Mouse (Mus musculus) liver, embryonic 14.5 days (tissue): ENCODE results near the gene Slc25a14. TPM values are rescaled to one million over a fixed set of nuclear protein-coding genes. Genes with fewer than 3 reads are reported as not detected.

Experiments used
- ATAC-seq: fragments of 200-750 bp; cut with Nextera tagmentation; 2 replicates; pipeline ENCODE4 v1.8.0; 2017; ENCODE audit warnings: moderate number of reproducible peaks, mild to moderate bottlenecking, moderate library complexity; ENCODE audit not compliant: insufficient read depth
- DNase-seq, 3 experiments: peaks; one replicate each; pipeline ENCODE4 v3.0.0-alpha.2; 2012 to 2013; ENCODE audit warnings: low read depth in 3 of 3, low spot score in 3 of 3
- H3K27ac ChIP-seq: fragments of 300-500 bp; sonication (generic); 2 replicates; pipeline ENCODE4 v1.5.1; 2014; ENCODE audit warnings: moderate library complexity, mild to moderate bottlenecking, control low read depth, inconsistent platforms
- H3K27me3 ChIP-seq: fragments of 300-500 bp; sonication (generic); 2 replicates; pipeline ENCODE4 v1.6.1; 2014; ENCODE audit warnings: mild to moderate bottlenecking, low read length, moderate library complexity; ENCODE audit not compliant: control insufficient read depth, insufficient read depth
- H3K36me3 ChIP-seq: fragments of 300-500 bp; sonication (generic); replicated peaks from 2 replicates; pipeline ENCODE4 v1.6.1; 2014; ENCODE audit warnings: low read depth; ENCODE audit not compliant: control insufficient read depth, insufficient read depth
- H3K4me1 ChIP-seq, 2 experiments: fragments of 200-500 bp in 1 of 2; fragments of 300-500 bp in 1 of 2; sonication (generic) in 1 of 2; replicated peaks; 2 replicates each; pipeline ENCODE4 v1.6.1; 2012 to 2014; ENCODE audit warnings: antibody characterized with exemption in 1 of 2, inconsistent platforms in 1 of 2, low read length in 1 of 2; ENCODE audit not compliant: control insufficient read depth in 2 of 2, insufficient read depth in 2 of 2
- H3K4me2 ChIP-seq: fragments of 300-500 bp; sonication (generic); 2 replicates; pipeline ENCODE4 v1.6.1; 2014; ENCODE audit warnings: low read depth, mild to moderate bottlenecking, control low read depth, moderate library complexity
- H3K4me3 ChIP-seq, 2 experiments: fragments of 200-500 bp in 1 of 2; fragments of 300-500 bp in 1 of 2; sonication (generic) in 1 of 2; 2 replicates each; pipeline ENCODE4 v1.5.1; 2012 to 2014; ENCODE audit warnings: low read depth in 2 of 2, low read length in 2 of 2, mild to moderate bottlenecking in 2 of 2, control low read depth in 1 of 2, inconsistent platforms in 1 of 2, moderate library complexity in 1 of 2; ENCODE audit not compliant: insufficient read depth in 1 of 2
- H3K9ac ChIP-seq: fragments of 300-500 bp; sonication (generic); replicated peaks from 2 replicates; pipeline ENCODE4 v1.6.1; 2014; ENCODE audit warnings: mild to moderate bottlenecking, control low read depth, moderate library complexity
- H3K9me3 ChIP-seq: fragments of 300-500 bp; sonication (generic); 2 replicates; pipeline ENCODE4 v1.6.1; 2016; ENCODE audit warnings: low read length, mixed read lengths; ENCODE audit not compliant: control insufficient read depth
- CTCF ChIP-seq: IDR thresholded peaks from 2 replicates; pipeline ENCODE4 v1.5.1; 2016; ENCODE audit warnings: antibody characterized with exemption, low read depth, control low read depth
- EP300 ChIP-seq: IDR thresholded peaks from 2 replicates; pipeline ENCODE4 v1.6.1; 2016; ENCODE audit warnings: antibody characterized with exemption, low read depth
- WGBS: fragments of 180-500 bp; shearing (Covaris S2); extraction: QIAGEN DNeasy Blood & Tissue Kit; methylation state at CpG from one replicate; pipeline ENCODE4 v1.1.7; 2014; ENCODE audit not compliant: insufficient replicate concordance; 5-methylcytosine and 5-hydroxymethylcytosine counted together
- polyA plus RNA-seq, 2 experiments: library from polyadenylated mRNA; depleted of rRNA in 1 of 2; stranded (reverse) in 1 of 2; unstranded in 1 of 2; fragments of >200 nt; fragmentation: Nextera tagmentation in 1 of 2; extraction: Ambion mirVana in 1 of 2; gene quantifications; 2 replicates each; pipeline versions ENCODE4 v1.2.1 to v1.2.3; 2012 to 2014

Gene Slc25a14
- polyA plus RNA-seq, 2 experiments = 2.2 to 3.6 TPM

- no peak for TF ChIP-seq EP300
- TF ChIP-seq CTCF = no peak
- WGBS = 68% methylated on average over 5 of the region's 5 CpGs
- ATAC-seq = no peak
These were observed 26.3 kb upstream of the Slc25a14 start for GRCm38 (mm10) chrX:48596906-48597305.

DNA sequence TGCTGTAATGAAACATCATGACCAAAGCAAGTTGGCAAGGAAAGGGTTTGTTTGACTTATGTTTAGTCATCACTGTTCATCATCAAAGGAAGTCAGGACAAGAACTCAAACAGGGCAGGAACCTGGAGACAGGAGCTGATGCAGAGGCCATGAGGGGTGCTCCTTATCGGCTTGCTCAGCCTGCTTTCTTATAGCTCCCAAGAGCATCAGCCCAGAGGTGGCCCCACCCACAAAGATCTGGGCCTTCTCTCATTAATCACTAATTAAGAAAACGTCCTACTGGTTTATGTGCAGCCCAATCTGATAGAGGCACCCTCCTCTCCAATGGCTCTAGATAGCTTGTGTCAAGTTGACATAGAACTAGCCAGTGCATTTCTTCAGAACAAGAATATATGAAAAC is 18.3 kb upstream of the Slc25a14 start:
- no peak for DNase-seq
- 0 out of 2 replicates have a peak, but pooled peaks have one; percentile 26 for ATAC-seq

More at GRCm38 (mm10) chrX:48596906-48597305, 26.3 kb upstream of the Slc25a14 start:
- Histone ChIP-seq H3K9ac (no peak overlapping the region), H3K9me3 (no peaks in the 10 kb centered on the region), H3K27me3 (no peaks in the 10 kb centered on the region), H3K36me3 (no peaks in the 10 kb centered on the region), H3K4me2 (no peak overlapping the region), H3K4me1 (peaks cover 0 to 3% of the 10 kb centered on the region in 2 experiments; a peak in 1 of 4 replicates), H3K27ac (no peak overlapping the region), H3K4me3 (no peak overlapping the region)
- no peak for DNase-seq

DNA sequence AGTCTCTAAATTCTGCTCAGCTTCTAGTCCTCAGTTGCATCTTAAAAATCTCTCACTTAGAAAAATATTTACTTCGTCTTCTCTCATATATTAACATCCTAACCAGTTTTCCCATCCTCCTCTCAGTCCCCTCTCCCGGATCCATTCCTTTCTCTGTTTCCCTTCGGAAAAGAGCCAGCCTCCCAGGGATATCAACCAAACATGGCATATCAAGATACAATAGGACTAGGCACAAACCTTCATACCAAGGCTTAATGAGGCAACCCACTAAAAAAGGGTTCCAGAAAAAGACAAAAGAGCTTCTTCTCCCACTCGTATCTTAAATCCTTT is 199 bp upstream of the Slc25a14 start:
- no peak for DNase-seq
- Histone ChIP-seq H3K27ac (no peak overlapping the region), H3K9me3 (no peaks in the 10 kb centered on the region)

More for the DNA sequence above, 18.3 kb upstream of the Slc25a14 start:
- no peaks in the 10 kb centered on the region for H3K4me1 ChIP-seq
- H3K27me3 ChIP-seq = no peaks in the 10 kb centered on the region
- no peak overlapping the region for H3K4me3 ChIP-seq
- H3K9ac ChIP-seq = no peak overlapping the region
- H3K4me2 ChIP-seq = no peak overlapping the region
- TF ChIP-seq CTCF (no peak), EP300 (no peak)
- H3K36me3 ChIP-seq = no peaks in the 10 kb centered on the region
- H3K27ac ChIP-seq = no peak overlapping the region
- H3K9me3 ChIP-seq = no peaks in the 10 kb centered on the region
- 36% methylated on average over 2 of the region's 2 CpGs for WGBS

DNA sequence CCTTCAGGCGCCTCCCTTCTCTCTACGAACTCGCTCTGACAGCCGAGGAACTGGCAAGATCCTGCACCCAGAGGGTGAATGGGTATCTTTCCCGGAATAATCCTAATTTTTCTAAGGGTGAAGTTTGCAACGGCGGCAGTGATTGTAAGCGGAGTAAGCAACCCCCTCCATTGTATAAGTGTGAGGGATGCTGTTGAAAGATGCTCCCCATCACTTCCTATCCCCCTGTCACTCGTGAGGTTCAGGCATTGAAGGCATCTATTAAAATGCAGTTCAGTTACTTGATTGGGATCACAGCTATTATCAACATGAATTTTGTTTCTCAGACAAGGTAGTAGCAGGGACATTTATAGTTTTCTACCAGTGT is 824 bp downstream of the Slc25a14 start:
- H3K4me1 ChIP-seq = no peaks in the 10 kb centered on the region
- H3K27ac ChIP-seq = no peak overlapping the region
- H3K36me3 ChIP-seq = no peaks in the 10 kb centered on the region
- TF ChIP-seq CTCF (no peak), EP300 (no peak)
- no peak for ATAC-seq
- H3K4me2 ChIP-seq = peak overlapping the region; percentile 73
- peak overlapping the region; percentile 69 to 84 for H3K4me3 ChIP-seq
- peak overlapping the region; percentile 65 for H3K9ac ChIP-seq
- no peaks in the 10 kb centered on the region for H3K27me3 ChIP-seq
- H3K9me3 ChIP-seq = no peaks in the 10 kb centered on the region
- WGBS = 15% methylated on average over 9 of the region's 9 CpGs
- DNase-seq = no peak

More for the DNA sequence above, 199 bp upstream of the Slc25a14 start:
- no peak for ATAC-seq
- TF ChIP-seq EP300 (no peak), CTCF (no peak)
- Histone ChIP-seq H3K4me2 (peak overlapping the region; percentile 73), H3K9ac (no peak overlapping the region), H3K27me3 (no peaks in the 10 kb centered on the region), H3K4me3 (peak overlapping the region; percentile 69 to 84), H3K36me3 (no peaks in the 10 kb centered on the region), H3K4me1 (no peaks in the 10 kb centered on the region)
- 17% methylated on average over 4 of the region's 4 CpGs for WGBS

DNA sequence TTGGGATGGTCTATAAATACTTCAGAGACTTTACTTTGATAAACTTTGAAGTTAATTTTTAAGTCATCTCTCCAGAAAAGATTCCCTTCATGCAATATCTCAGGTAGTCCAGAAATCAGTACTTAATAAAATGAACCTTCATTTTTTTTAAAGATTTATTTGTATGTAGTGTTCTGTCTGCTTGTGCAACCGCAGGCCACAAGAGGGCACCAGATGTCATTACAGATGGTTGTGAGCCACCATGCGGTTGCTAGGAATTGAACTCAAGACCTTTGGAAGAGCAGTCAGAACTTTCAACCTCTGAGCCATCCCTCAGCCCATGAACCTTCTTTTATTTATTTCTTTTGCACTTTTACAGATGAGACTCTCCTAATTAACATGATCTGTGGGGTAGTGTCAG is 13.8 kb downstream of the Slc25a14 start:
- H3K27me3 ChIP-seq = no peaks in the 10 kb centered on the region
- H3K4me2 ChIP-seq = no peak overlapping the region
- H3K4me1 ChIP-seq = no peaks in the 10 kb centered on the region
- H3K27ac ChIP-seq = no peak overlapping the region
- no peak for DNase-seq
- H3K9me3 ChIP-seq = no peaks in the 10 kb centered on the region
- ATAC-seq = no peak
- H3K36me3 ChIP-seq = no peaks in the 10 kb centered on the region
- TF ChIP-seq EP300 = no peak
- peak; percentile 44 for TF ChIP-seq CTCF
- 48% methylated on average over 2 of the region's 2 CpGs for WGBS
- no peak overlapping the region for H3K9ac ChIP-seq
- no peak overlapping the region for H3K4me3 ChIP-seq

- DNase-seq = no peak
- 78% methylated on average over 2 of the region's 2 CpGs for WGBS
- TF ChIP-seq CTCF (peak; percentile 67), EP300 (no peak)
These were observed 20.9 kb downstream of the Slc25a14 start for GRCm38 (mm10) chrX:48644122-48644521.

More at GRCm38 (mm10) chrX:48644122-48644521, 20.9 kb downstream of the Slc25a14 start:
- H3K4me3 ChIP-seq = no peak overlapping the region
- no peak overlapping the region for H3K27ac ChIP-seq
- H3K9me3 ChIP-seq = no peaks in the 10 kb centered on the region
- no peak for ATAC-seq
- no peaks in the 10 kb centered on the region for H3K36me3 ChIP-seq
- no peak overlapping the region for H3K9ac ChIP-seq
- no peak overlapping the region for H3K4me2 ChIP-seq
- H3K27me3 ChIP-seq = no peaks in the 10 kb centered on the region
- no peaks in the 10 kb centered on the region for H3K4me1 ChIP-seq
